Mouse (Mus musculus) adrenal gland, adult 18-20 months (tissue): Measurements from ENCODE around the gene Pik3r4. TPM values are rescaled to one million over a fixed set of nuclear protein-coding genes. Genes with fewer than 3 reads are reported as not detected.
A peak's percentile ranks its signal among the peaks of the same experiment; 100 is the strongest.

Experiments used
- DNase-seq, 2 experiments: peaks; one replicate each; pipeline ENCODE4 v3.0.0; 2021 to 2022; ENCODE audit warnings: low spot score in 2 of 2
- total RNA-seq, 2 experiments: library from RNA; stranded (reverse); gene quantifications; 1 replicate in 1 of 2; 2 replicates in 1 of 2; pipeline ENCODE4 v1.2.3; 2021

Gene Pik3r4
- total RNA-seq, 2 experiments from 2014 or later, result 26.6 to 32.0 TPM

- peak in 1 of 2 experiments; percentile 12 for DNase-seq
Measured at GRCm38 (mm10) chr9:105696818-105697564, 54.2 kb downstream of the Pik3r4 start.

- DNase-seq, result no peak
Measured at GRCm38 (mm10) chr9:105697764-105698396, 55.1 kb downstream of the Pik3r4 start.

GRCm38 (mm10) chr9:105700702-105701101 lies 57.9 kb downstream of the Pik3r4 start:
- no peak for DNase-seq

GRCm38 (mm10) chr9:105701966-105702365 lies 59.2 kb downstream of the Pik3r4 start:
- DNase-seq, result no peak

- DNase-seq, result no peak
Measured at GRCm38 (mm10) chr9:105704226-105704932, 61.6 kb downstream of the Pik3r4 start.

GRCm38 (mm10) chr9:105705011-105705410 lies 62.2 kb downstream of the Pik3r4 start:
- DNase-seq, result no peak

- DNase-seq, result no peak
Measured at GRCm38 (mm10) chr9:105712049-105712448, 69.3 kb downstream of the Pik3r4 start.

GRCm38 (mm10) chr9:105719367-105719766 lies 76.6 kb downstream of the Pik3r4 start:
- no peak for DNase-seq

GRCm38 (mm10) chr9:105719851-105720395 lies 77.1 kb downstream of the Pik3r4 start:
- DNase-seq, result no peak

GRCm38 (mm10) chr9:105720430-105720829 lies 77.7 kb downstream of the Pik3r4 start:
- DNase-seq, result no peak

GRCm38 (mm10) chr9:105731976-105732375 lies 89.2 kb downstream of the Pik3r4 start:
- no peak for DNase-seq

- no peak for DNase-seq
Measured at GRCm38 (mm10) chr9:105734651-105735050, 91.9 kb downstream of the Pik3r4 start.

GRCm38 (mm10) chr9:105735195-105735594 lies 92.4 kb downstream of the Pik3r4 start:
- DNase-seq, result no peak

Other genes starting within 250 kb of the Pik3r4 start
- gene Aste1, start 247.6 kb upstream of the Pik3r4 start, total RNA-seq, result 10 to 100 TPM; 11.4 to 13.8 TPM
- under 1 TPM; 0.17 to 0.32 TPM for gene Nek11, start 247.5 kb upstream of the Pik3r4 start, total RNA-seq
- 10 to 100 TPM; 88.5 to 89.7 TPM for gene Atp2c1, start 115.7 kb upstream of the Pik3r4 start, total RNA-seq
- gene Col6a6, start 185.2 kb downstream of the Pik3r4 start, total RNA-seq, result 1 to 10 TPM in 1 of 2 experiments, under 1 TPM in 1; 0.96 to 2.1 TPM